ENCODE assay signal across 12 mouse cellular contexts in the genomic region with DNA sequence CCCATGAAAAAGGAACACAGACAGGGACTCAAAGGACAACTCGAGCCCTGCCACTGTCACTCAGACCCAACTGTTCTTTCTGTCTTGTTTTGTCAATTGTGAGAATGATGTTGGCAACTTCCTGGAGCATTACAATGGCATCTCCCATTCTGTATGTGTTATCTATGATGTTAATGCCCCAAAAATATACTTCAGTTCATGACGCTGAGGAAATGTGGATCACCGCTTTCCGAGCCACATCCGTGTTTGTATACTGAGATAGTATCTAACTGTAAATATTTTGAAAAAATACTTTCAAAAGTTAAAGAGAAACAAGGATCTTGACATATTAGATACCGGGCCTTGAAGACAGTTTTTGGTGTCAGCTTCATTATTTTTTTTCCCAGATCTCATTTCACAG. TPM values are rescaled to one million over a fixed set of nuclear protein-coding genes. Genes with fewer than 3 reads are reported as not detected.
DNase-seq lines count a peak whose midpoint lies in the region; ATAC-seq and TF ChIP-seq lines count a peak whose summit lies in the region.
"Had no signal": no experiment of that assay in that cellular context is flagged by ENCODE, and none has a peak within 500 bp of the region (broad histone marks: within the 10 kb centered on the region; RNA-seq: fewer than 3 reads in every experiment).

No protein-coding gene starts in this region.

- intact Hi-C loops in left cerebral cortex, postnatal 10 days (cut with DNase I) = loop anchor here (5.0 kb wide), 1 partner anchor 241 kb away; no protein-coding TSS in a partner anchor

- DNase-seq in hindbrain, embryonic 10.5 days (ENCODE audit: low spot score) = no peak
- no peak for DNase-seq in hindbrain, embryonic 14.5 days (ENCODE audit: low spot score)
- DNase-seq in midbrain, postnatal 0 days (ENCODE audit: low spot score) = no peak
- no peak for DNase-seq in urinary bladder, postnatal 14 days (ENCODE audit: low spot score)
- no peak for DNase-seq in left cerebral cortex, postnatal 10 days (ENCODE audit: extremely low spot score in 1 of 2, low spot score in 2 of 2)
- DNase-seq: cerebellum, adult 11-12 months; heart, postnatal 14 days; thymus, postnatal 25 days had no signal

- peak overlapping the region; percentile 94 for H3K4me3 ChIP-seq in hindbrain, embryonic 10.5 days
- H3K4me3 ChIP-seq in hindbrain, embryonic 14.5 days (replicated peaks; ENCODE audit: low read length) = no peak overlapping the region
- peak overlapping the region; percentile 18 for H3K4me3 ChIP-seq in midbrain, embryonic 13.5 days (replicated peaks)
- no peak overlapping the region for H3K4me3 ChIP-seq in midbrain, postnatal 0 days (ENCODE audit: low read depth, low read length)
- H3K4me3 ChIP-seq in forebrain, embryonic 15.5 days = no peak overlapping the region
- H3K4me3 ChIP-seq in stomach, embryonic 16.5 days (replicated peaks; ENCODE audit: low read length) = peak overlapping the region; percentile 27; the same call in 1 of the 2 replicates

- 91% methylated on average over 6 of the region's 6 CpGs for WGBS in hindbrain, embryonic 10.5 days
- 85% methylated on average over 6 of the region's 6 CpGs for WGBS in hindbrain, embryonic 14.5 days
- WGBS in midbrain, embryonic 13.5 days = 91% methylated on average over 6 of the region's 6 CpGs
- 85% methylated on average over 6 of the region's 6 CpGs for WGBS in midbrain, postnatal 0 days
- WGBS in forebrain, embryonic 15.5 days = 88% methylated on average over 6 of the region's 6 CpGs
- 67% methylated on average over 6 of the region's 6 CpGs for WGBS in stomach, embryonic 16.5 days

- H3K36me3 ChIP-seq in hindbrain, embryonic 10.5 days = peaks cover 50% of the 10 kb centered on the region
- peaks cover 8% of the 10 kb centered on the region for H3K36me3 ChIP-seq in hindbrain, embryonic 14.5 days (replicated peaks; ENCODE audit: control insufficient read depth, insufficient read depth)
- H3K36me3 ChIP-seq in midbrain, embryonic 13.5 days = peaks cover 24% of the 10 kb centered on the region
- no peaks in the 10 kb centered on the region for H3K36me3 ChIP-seq in midbrain, postnatal 0 days (ENCODE audit: insufficient read depth, low read length)
- peaks cover 19% of the 10 kb centered on the region for H3K36me3 ChIP-seq in forebrain, embryonic 15.5 days
- peaks cover 25% of the 10 kb centered on the region; the same call in 1 of the 2 replicates for H3K36me3 ChIP-seq in stomach, embryonic 16.5 days (ENCODE audit: control insufficient read depth, insufficient read depth, low read length)

- ATAC-seq in hindbrain, embryonic 14.5 days (ENCODE audit: low FRiP score) = no peak
- no peak for ATAC-seq in midbrain, embryonic 13.5 days
- no peak for ATAC-seq in midbrain, postnatal 0 days (ENCODE audit: low FRiP score)
- ATAC-seq in forebrain, embryonic 15.5 days (replicated peaks) = no peak
- ATAC-seq in stomach, embryonic 16.5 days (ENCODE audit: insufficient read depth, low FRiP score) = no peak
- ATAC-seq: lung, postnatal 0 days had no signal

- H3K27ac ChIP-seq in hindbrain, embryonic 10.5 days = no peak overlapping the region
- H3K27ac ChIP-seq in hindbrain, embryonic 14.5 days = no peak overlapping the region
- no peak overlapping the region for H3K27ac ChIP-seq in midbrain, embryonic 13.5 days
- no peak overlapping the region for H3K27ac ChIP-seq in midbrain, postnatal 0 days (ENCODE audit: low read depth, low read length)
- no peak overlapping the region for H3K27ac ChIP-seq in forebrain, embryonic 15.5 days (replicated peaks)
- no peak overlapping the region for H3K27ac ChIP-seq in stomach, embryonic 16.5 days (ENCODE audit: low read length)

- H3K4me1 ChIP-seq in hindbrain, embryonic 10.5 days (replicated peaks) = peaks cover 39% of the 10 kb centered on the region
- H3K4me1 ChIP-seq in hindbrain, embryonic 14.5 days (replicated peaks; ENCODE audit: control insufficient read depth, insufficient read depth, low read length) = peaks cover 5% of the 10 kb centered on the region; the same call in 1 of the 2 replicates
- peaks cover 36% of the 10 kb centered on the region for H3K4me1 ChIP-seq in midbrain, embryonic 13.5 days (replicated peaks)
- H3K4me1 ChIP-seq in midbrain, postnatal 0 days (ENCODE audit: insufficient read depth, low read length) = peaks cover 3% of the 10 kb centered on the region; the same call in 1 of the 2 replicates
- H3K4me1 ChIP-seq in forebrain, embryonic 15.5 days = peaks cover 32% of the 10 kb centered on the region
- peaks cover 31% of the 10 kb centered on the region for H3K4me1 ChIP-seq in stomach, embryonic 16.5 days (ENCODE audit: control insufficient read depth, insufficient read depth, low read length)

- no peak for TF ChIP-seq CTCF in midbrain, postnatal 0 days (IDR thresholded peaks at IDR 0.05)

- H3K9ac ChIP-seq in hindbrain, embryonic 14.5 days = no peak overlapping the region
- no peak overlapping the region for H3K9ac ChIP-seq in midbrain, embryonic 13.5 days (replicated peaks)
- H3K9ac ChIP-seq in midbrain, postnatal 0 days (replicated peaks; ENCODE audit: low read length, poor library complexity, severe bottlenecking) = no peak overlapping the region
- H3K9ac ChIP-seq in forebrain, embryonic 15.5 days (replicated peaks) = no peak overlapping the region
- no peak overlapping the region for H3K9ac ChIP-seq in stomach, embryonic 16.5 days (ENCODE audit: low read length)

- H3K4me2 ChIP-seq in hindbrain, embryonic 14.5 days (replicated peaks) = no peak overlapping the region
- H3K4me2 ChIP-seq in midbrain, embryonic 13.5 days (replicated peaks) = no peak overlapping the region
- H3K4me2 ChIP-seq in midbrain, postnatal 0 days (ENCODE audit: low read depth, low read length, poor library complexity, severe bottlenecking) = no peak overlapping the region
- peak overlapping the region; percentile 80 for H3K4me2 ChIP-seq in forebrain, embryonic 15.5 days (replicated peaks)
- H3K4me2 ChIP-seq in stomach, embryonic 16.5 days (ENCODE audit: low read depth, low read length) = peak overlapping the region; percentile 59; the same call in 1 of the 2 replicates

- no peaks in the 10 kb centered on the region for H3K9me3 ChIP-seq in hindbrain, embryonic 10.5 days
- no peaks in the 10 kb centered on the region for H3K9me3 ChIP-seq in hindbrain, embryonic 14.5 days (ENCODE audit: control insufficient read depth, low read length)
- H3K9me3 ChIP-seq in midbrain, embryonic 13.5 days = no peaks in the 10 kb centered on the region
- H3K9me3 ChIP-seq in midbrain, postnatal 0 days (ENCODE audit: low read length) = no peaks in the 10 kb centered on the region
- no peaks in the 10 kb centered on the region for H3K9me3 ChIP-seq in forebrain, embryonic 15.5 days
- H3K9me3 ChIP-seq in stomach, embryonic 16.5 days (replicated peaks; ENCODE audit: control insufficient read depth, low read length) = no peaks in the 10 kb centered on the region

- no peaks in the 10 kb centered on the region for H3K27me3 ChIP-seq in hindbrain, embryonic 10.5 days (ENCODE audit: insufficient read depth, poor library complexity, severe bottlenecking)
- no peaks in the 10 kb centered on the region for H3K27me3 ChIP-seq in hindbrain, embryonic 14.5 days (ENCODE audit: control insufficient read depth, insufficient read depth, low read length)
- H3K27me3 ChIP-seq in midbrain, embryonic 13.5 days = no peaks in the 10 kb centered on the region
- no peaks in the 10 kb centered on the region for H3K27me3 ChIP-seq in midbrain, postnatal 0 days (ENCODE audit: insufficient read depth, low read length)
- H3K27me3 ChIP-seq in forebrain, embryonic 15.5 days = no peaks in the 10 kb centered on the region
- no peaks in the 10 kb centered on the region for H3K27me3 ChIP-seq in stomach, embryonic 16.5 days (ENCODE audit: control insufficient read depth, insufficient read depth, low read length)

RNA-seq across cellular contexts. Expression of gene Cenpf, which starts 1.9 kb away (rescaled TPM):
- polyA plus RNA-seq in hindbrain, embryonic 10.5 days (2016; fragmentation: Nextera tagmentation; extraction: Ambion mirVana) = 71.0 and 122 TPM in 2 replicates
- 13.8 and 17.6 TPM in 2 replicates for polyA plus RNA-seq in hindbrain, embryonic 14.5 days (2014; fragmentation: Nextera tagmentation; extraction: Ambion mirVana)
- 51.8 and 58.9 TPM in 2 replicates for polyA plus RNA-seq in midbrain, embryonic 13.5 days (2015; fragmentation: Nextera tagmentation; extraction: Ambion mirVana)
- total RNA-seq in midbrain, postnatal 0 days (2014; rRNA removed) = 1.8 and 3.0 TPM in 2 replicates
- 4.3 and 6.8 TPM in 2 replicates for polyA plus RNA-seq in midbrain, postnatal 0 days (2015; fragmentation: Nextera tagmentation; extraction: Ambion mirVana)
- 56.3 and 57.7 TPM in 2 replicates for polyA plus RNA-seq in forebrain, embryonic 15.5 days (2015; fragmentation: Nextera tagmentation; extraction: Ambion mirVana)
- 55.9 and 56.0 TPM in 2 replicates for polyA plus RNA-seq in stomach, embryonic 16.5 days (2015; fragmentation: Nextera tagmentation; extraction: Ambion mirVana)
- total RNA-seq in left cerebral cortex, postnatal 10 days (2021) = 1 to 10 TPM; 2.3 to 2.8 TPM

RNA-seq across cellular contexts. Expression of gene Ptpn14, which starts 42.0 kb away (rescaled TPM):
- polyA plus RNA-seq in hindbrain, embryonic 10.5 days (2016; fragmentation: Nextera tagmentation; extraction: Ambion mirVana) = 5.0 and 5.1 TPM in 2 replicates
- 2.6 and 3.2 TPM in 2 replicates for polyA plus RNA-seq in hindbrain, embryonic 14.5 days (2014; fragmentation: Nextera tagmentation; extraction: Ambion mirVana)
- 1.5 and 2.3 TPM in 2 replicates for polyA plus RNA-seq in midbrain, embryonic 13.5 days (2015; fragmentation: Nextera tagmentation; extraction: Ambion mirVana)
- 5.1 and 6.5 TPM in 2 replicates for total RNA-seq in midbrain, postnatal 0 days (2014; rRNA removed)
- 1.1 and 1.2 TPM in 2 replicates for polyA plus RNA-seq in midbrain, postnatal 0 days (2015; fragmentation: Nextera tagmentation; extraction: Ambion mirVana)
- 0.64 and 0.96 TPM in 2 replicates for polyA plus RNA-seq in forebrain, embryonic 15.5 days (2015; fragmentation: Nextera tagmentation; extraction: Ambion mirVana)
- polyA plus RNA-seq in stomach, embryonic 16.5 days (2015; fragmentation: Nextera tagmentation; extraction: Ambion mirVana) = 8.4 and 8.7 TPM in 2 replicates
- total RNA-seq in left cerebral cortex, postnatal 10 days (2021) = 1 to 10 TPM; 9.2 to 9.5 TPM

Comparison
In these comparisons a context has a peak if more than half of its experiments do, and no peak if none do; other contexts are left out.
1. H3K4me3 ChIP-seq: peak in hindbrain, embryonic 10.5 days (single experiment), midbrain, embryonic 13.5 days (single experiment) and stomach, embryonic 16.5 days (single experiment); none in hindbrain, embryonic 14.5 days (single experiment), midbrain, postnatal 0 days (single experiment) and forebrain, embryonic 15.5 days (single experiment).
2. H3K4me2 ChIP-seq: peak in forebrain, embryonic 15.5 days (single experiment) and stomach, embryonic 16.5 days (single experiment); none in hindbrain, embryonic 14.5 days (single experiment), midbrain, embryonic 13.5 days (single experiment) and midbrain, postnatal 0 days (single experiment).